Mouse (Mus musculus) layer of hippocampus, adult 9-11 months (tissue): ENCODE data around the gene Alkbh7.

Experiments used
- DNase-seq: peaks from one replicate; pipeline ENCODE4 v3.0.0; 2022

Alkbh7 gene

GRCm38 (mm10) chr17:57031661-57032420 lies 34.7 kb downstream of the Alkbh7 start:
- DNase-seq, result peak; percentile 100

- DNase-seq, result no peak
These were observed 35.7 kb downstream of the Alkbh7 start for GRCm38 (mm10) chr17:57032854-57033253.

- no peak for DNase-seq
These were observed 41.8 kb downstream of the Alkbh7 start for GRCm38 (mm10) chr17:57038978-57039377.

- DNase-seq, result no peak
These were observed 44.4 kb downstream of the Alkbh7 start, which contains the start of gene Slc25a41 for GRCm38 (mm10) chr17:57041554-57041953. Gene Slc25a41 (minus strand): TSS chr17:57041654.

GRCm38 (mm10) chr17:57047406-57047805 lies 50.3 kb downstream of the Alkbh7 start:
- DNase-seq, result no peak

- no peak for DNase-seq
These were observed 51.7 kb downstream of the Alkbh7 start for GRCm38 (mm10) chr17:57048816-57049215.
